Mouse (Mus musculus): Measurements from ENCODE around the gene Wbp1l. TPM values are rescaled to one million over a fixed set of nuclear protein-coding genes. Genes with fewer than 3 reads are reported as not detected.
"Not testable (repeated sequence)": the region's sequence is repeated elsewhere in the genome, so short reads cannot be mapped to it uniquely, and the experiment has no call there.

The Wbp1l gene
- polyA plus RNA-seq, 1 experiment = 24.5 TPM

DNA sequence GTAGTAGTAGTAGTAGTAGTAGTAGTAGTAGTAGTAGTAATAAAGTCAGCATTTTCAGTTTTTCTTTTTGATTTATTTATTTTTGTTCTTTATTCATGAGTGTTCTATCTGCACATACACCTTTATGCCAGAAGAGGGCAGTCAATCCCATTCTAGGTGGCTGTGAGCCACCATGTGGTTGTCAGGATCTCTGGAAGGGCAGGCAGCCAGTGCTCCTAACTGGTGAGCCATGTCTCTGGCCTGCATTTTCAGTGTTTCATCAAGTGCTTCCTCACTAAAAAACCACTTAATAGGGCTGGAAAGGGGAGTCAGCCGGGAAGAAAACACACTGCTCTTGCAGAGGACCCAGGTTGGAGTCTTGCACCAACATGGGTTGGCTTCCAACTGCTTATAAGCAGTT lies 36.8 kb upstream of the Wbp1l start:
- Histone ChIP-seq H3K27ac (ENCODE audit: insufficient read depth, low read length) (no peak overlapping the region), H3K9me3 (replicated peaks; ENCODE audit: control insufficient read depth, insufficient read depth, low read length, poor library complexity, severe bottlenecking) (no peaks in the 10 kb centered on the region), H3K36me3 (ENCODE audit: control insufficient read depth, insufficient read depth, low read length, poor library complexity, severe bottlenecking) (no peaks in the 10 kb centered on the region), H3K4me3 (ENCODE audit: low read depth, low read length) (no peak overlapping the region), H3K27me3 (ENCODE audit: control insufficient read depth, insufficient read depth, low read length, poor library complexity, severe bottlenecking) (no peaks in the 10 kb centered on the region), H3K9ac (ENCODE audit: low read depth, poor library complexity, severe bottlenecking) (no peak overlapping the region), H3K4me1 (ENCODE audit: control insufficient read depth, insufficient read depth, low read length) (peaks cover 17% of the 10 kb centered on the region)
- TF ChIP-seq CTCF (IDR thresholded peaks at IDR 0.05; ENCODE audit: low read depth, low read length) (peak; percentile 72), EP300 (IDR thresholded peaks at IDR 0.05; ENCODE audit: insufficient read depth, low read depth, low read length) (no peak)

- no peaks in the 10 kb centered on the region for H3K36me3 ChIP-seq (ENCODE audit: control insufficient read depth, insufficient read depth, low read length, poor library complexity, severe bottlenecking)
- H3K9me3 ChIP-seq (replicated peaks; ENCODE audit: control insufficient read depth, insufficient read depth, low read length, poor library complexity, severe bottlenecking) = no peaks in the 10 kb centered on the region
- H3K4me3 ChIP-seq (ENCODE audit: low read depth, low read length) = no peak overlapping the region
- H3K27me3 ChIP-seq (ENCODE audit: control insufficient read depth, insufficient read depth, low read length, poor library complexity, severe bottlenecking) = no peaks in the 10 kb centered on the region
- H3K4me1 ChIP-seq (ENCODE audit: control insufficient read depth, insufficient read depth, low read length) = peaks cover 17% of the 10 kb centered on the region
- no peak overlapping the region for H3K9ac ChIP-seq (ENCODE audit: low read depth, poor library complexity, severe bottlenecking)
- TF ChIP-seq EP300 (IDR thresholded peaks at IDR 0.05; ENCODE audit: insufficient read depth, low read depth, low read length) (no peak), POLR2A (IDR thresholded peaks at IDR 0.05; ENCODE audit: insufficient read depth, low read length) (no peak), CTCF (IDR thresholded peaks at IDR 0.05; ENCODE audit: low read depth, low read length) (no peak)
- H3K27ac ChIP-seq (ENCODE audit: insufficient read depth, low read length) = no peak overlapping the region
Observed at GRCm38 (mm10) chr19:46562581-46563515, 36.0 kb upstream of the Wbp1l start.

GRCm38 (mm10) chr19:46563603-46564002 lies 35.3 kb upstream of the Wbp1l start:
- Histone ChIP-seq H3K4me3 (ENCODE audit: low read depth, low read length) (no peak overlapping the region), H3K9me3 (replicated peaks; ENCODE audit: control insufficient read depth, insufficient read depth, low read length, poor library complexity, severe bottlenecking) (no peaks in the 10 kb centered on the region), H3K27me3 (ENCODE audit: control insufficient read depth, insufficient read depth, low read length, poor library complexity, severe bottlenecking) (no peaks in the 10 kb centered on the region), H3K36me3 (ENCODE audit: control insufficient read depth, insufficient read depth, low read length, poor library complexity, severe bottlenecking) (no peaks in the 10 kb centered on the region), H3K4me1 (ENCODE audit: control insufficient read depth, insufficient read depth, low read length) (peaks cover 16% of the 10 kb centered on the region), H3K27ac (ENCODE audit: insufficient read depth, low read length) (no peak overlapping the region), H3K9ac (ENCODE audit: low read depth, poor library complexity, severe bottlenecking) (no peak overlapping the region)
- TF ChIP-seq POLR2A (IDR thresholded peaks at IDR 0.05; ENCODE audit: insufficient read depth, low read length) = no peak
- no peak for TF ChIP-seq CTCF (IDR thresholded peaks at IDR 0.05; ENCODE audit: low read depth, low read length)
- TF ChIP-seq EP300 (IDR thresholded peaks at IDR 0.05; ENCODE audit: insufficient read depth, low read depth, low read length) = no peak

- Histone ChIP-seq H3K36me3 (ENCODE audit: control insufficient read depth, insufficient read depth, low read length, poor library complexity, severe bottlenecking) (no peaks in the 10 kb centered on the region), H3K9me3 (replicated peaks; ENCODE audit: control insufficient read depth, insufficient read depth, low read length, poor library complexity, severe bottlenecking) (no peaks in the 10 kb centered on the region), H3K27me3 (ENCODE audit: control insufficient read depth, insufficient read depth, low read length, poor library complexity, severe bottlenecking) (no peaks in the 10 kb centered on the region), H3K9ac (ENCODE audit: low read depth, poor library complexity, severe bottlenecking) (no peak overlapping the region), H3K27ac (ENCODE audit: insufficient read depth, low read length) (no peak overlapping the region), H3K4me1 (ENCODE audit: control insufficient read depth, insufficient read depth, low read length) (peaks cover 13% of the 10 kb centered on the region), H3K4me3 (ENCODE audit: low read depth, low read length) (no peak overlapping the region)
- TF ChIP-seq CTCF (IDR thresholded peaks at IDR 0.05; ENCODE audit: low read depth, low read length) (no peak), POLR2A (IDR thresholded peaks at IDR 0.05; ENCODE audit: insufficient read depth, low read length) (no peak), EP300 (IDR thresholded peaks at IDR 0.05; ENCODE audit: insufficient read depth, low read depth, low read length) (no peak)
Observed at GRCm38 (mm10) chr19:46564043-46564462, 34.8 kb upstream of the Wbp1l start.

DNA sequence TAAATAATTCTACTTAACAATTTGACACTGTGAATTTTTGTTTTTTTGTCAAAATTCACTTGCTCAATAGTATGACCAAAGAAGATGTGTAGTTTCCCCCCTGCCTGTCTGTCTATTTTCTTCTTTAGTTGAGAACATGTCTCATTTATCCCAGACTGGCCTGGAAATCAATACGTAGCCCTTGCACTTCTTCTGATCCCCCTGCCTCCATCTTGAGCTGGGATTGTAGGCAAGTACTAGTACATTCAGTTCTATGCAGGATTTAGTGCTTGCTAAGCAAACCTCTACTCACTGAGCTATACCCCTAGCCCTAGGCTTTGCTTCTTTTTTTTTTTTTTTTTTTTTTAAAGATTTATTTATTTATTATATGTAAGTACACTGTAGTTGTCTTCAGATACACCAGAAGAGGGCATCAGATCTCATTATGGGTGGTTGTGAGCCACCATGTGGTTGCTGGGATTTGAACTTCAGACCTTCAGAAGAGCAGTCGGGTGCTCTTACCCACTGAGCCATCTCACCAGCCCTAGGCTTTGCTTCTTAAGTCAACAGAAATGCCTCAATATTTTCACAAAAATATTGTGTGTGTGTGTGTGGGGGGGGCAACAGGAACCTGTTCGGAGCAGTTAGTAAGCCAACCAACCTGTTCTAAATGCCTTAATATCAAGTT lies 27.5 kb upstream of the Wbp1l start:
- not testable (repeated sequence) for H3K4me1 ChIP-seq (ENCODE audit: control insufficient read depth, insufficient read depth, low read length); H3K4me3 ChIP-seq (ENCODE audit: low read depth, low read length); H3K9ac ChIP-seq (ENCODE audit: low read depth, poor library complexity, severe bottlenecking); H3K36me3 ChIP-seq (ENCODE audit: control insufficient read depth, insufficient read depth, low read length, poor library complexity, severe bottlenecking); H3K27me3 ChIP-seq (ENCODE audit: control insufficient read depth, insufficient read depth, low read length, poor library complexity, severe bottlenecking); H3K27ac ChIP-seq (ENCODE audit: insufficient read depth, low read length); H3K9me3 ChIP-seq (replicated peaks; ENCODE audit: control insufficient read depth, insufficient read depth, low read length, poor library complexity, severe bottlenecking)

DNA sequence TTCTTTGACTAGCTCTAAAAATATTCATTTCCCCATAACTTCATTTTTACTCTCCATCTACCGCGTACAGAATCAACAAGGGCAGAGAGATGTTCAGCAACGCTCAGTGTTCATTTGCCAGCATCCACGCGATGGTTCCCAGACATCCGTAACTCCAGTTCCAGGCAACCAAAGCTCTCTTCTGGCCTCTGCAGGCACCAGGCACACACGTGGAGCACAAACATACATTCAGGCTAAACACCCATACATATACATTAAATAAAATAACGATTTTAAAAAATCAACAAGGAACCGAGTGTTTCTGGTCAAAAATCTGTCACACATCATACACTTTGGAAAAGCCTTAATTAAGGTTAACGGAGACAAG lies 27.0 kb upstream of the Wbp1l start:
- Histone ChIP-seq H3K27ac (ENCODE audit: insufficient read depth, low read length) (no peak overlapping the region), H3K9me3 (replicated peaks; ENCODE audit: control insufficient read depth, insufficient read depth, low read length, poor library complexity, severe bottlenecking) (no peaks in the 10 kb centered on the region), H3K36me3 (ENCODE audit: control insufficient read depth, insufficient read depth, low read length, poor library complexity, severe bottlenecking) (no peaks in the 10 kb centered on the region), H3K9ac (ENCODE audit: low read depth, poor library complexity, severe bottlenecking) (peak overlapping the region; percentile 63), H3K4me1 (ENCODE audit: control insufficient read depth, insufficient read depth, low read length) (no peaks in the 10 kb centered on the region), H3K27me3 (ENCODE audit: control insufficient read depth, insufficient read depth, low read length, poor library complexity, severe bottlenecking) (no peaks in the 10 kb centered on the region), H3K4me3 (ENCODE audit: low read depth, low read length) (peak overlapping the region; percentile 30)
- TF ChIP-seq CTCF (IDR thresholded peaks at IDR 0.05; ENCODE audit: low read depth, low read length) (no peak), EP300 (IDR thresholded peaks at IDR 0.05; ENCODE audit: insufficient read depth, low read depth, low read length) (no peak), POLR2A (IDR thresholded peaks at IDR 0.05; ENCODE audit: insufficient read depth, low read length) (no peak)
